Mouse (Mus musculus): ENCODE results near the gene Pnpla7.
A peak's percentile ranks its signal among the peaks of the same experiment; 100 is the strongest.
"Not testable (repeated sequence)": the region's sequence is repeated elsewhere in the genome, so short reads cannot be mapped to it uniquely, and the experiment has no call there.

The Pnpla7 gene

GRCm38 (mm10) chr2:24975704-24976297, at the start of gene Pnpla7:
TSS of gene Pnpla7 (plus strand) at chr2:24976033.
- peak; percentile 67 for DNase-seq (ENCODE audit: low spot score)

DNA sequence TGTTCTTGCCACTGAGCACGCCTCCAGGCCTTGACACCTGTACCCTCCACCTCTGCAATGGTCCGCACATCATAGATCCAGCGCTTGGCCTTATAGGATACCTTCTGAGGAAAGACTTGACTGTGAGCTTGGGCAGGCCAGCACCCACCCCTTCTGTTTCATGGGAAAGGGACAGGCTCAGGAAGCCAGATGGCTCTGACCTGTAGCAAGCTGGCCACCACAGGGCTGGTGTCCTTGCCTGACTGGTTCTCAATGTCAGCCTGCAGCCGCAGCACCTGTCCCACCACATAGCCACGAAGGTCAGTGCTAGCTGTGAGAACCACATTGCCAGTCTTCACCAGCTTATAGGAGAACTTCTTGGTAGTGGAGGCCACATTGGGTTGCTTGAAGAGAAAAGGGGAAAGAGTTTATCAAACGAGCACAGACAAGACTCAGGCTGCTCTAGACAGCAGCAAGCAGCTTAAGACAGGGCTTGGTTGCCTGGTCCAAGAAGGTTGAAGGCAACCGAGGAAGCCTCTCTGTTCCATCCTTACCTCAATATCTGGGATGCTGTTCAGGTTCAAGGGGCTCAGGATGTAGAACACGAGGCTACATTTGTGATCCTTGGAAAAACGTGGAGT, 49.4 kb upstream of the Pnpla7 start:
- no peak for DNase-seq (ENCODE audit: low spot score)

DNA sequence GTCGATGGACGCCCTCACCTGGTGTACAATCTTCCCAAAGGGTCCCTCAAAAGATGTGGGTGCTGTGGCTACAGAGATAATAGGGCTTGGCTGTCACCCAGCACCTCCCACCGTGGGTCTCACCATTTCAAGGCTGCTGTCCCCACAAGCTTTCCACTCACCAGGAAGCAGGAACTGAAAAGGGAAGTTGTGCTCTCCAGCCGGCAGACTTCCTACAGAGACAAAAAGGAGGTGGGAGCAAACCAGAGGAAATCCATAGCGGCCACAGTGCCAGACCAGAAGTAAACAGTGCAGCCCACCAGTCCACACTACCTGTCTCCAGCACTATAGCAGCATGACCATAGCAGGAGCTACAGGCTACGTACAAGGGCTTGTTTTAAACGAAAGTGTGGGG, 48.9 kb upstream of the Pnpla7 start:
- DNase-seq (ENCODE audit: low spot score): no peak

GRCm38 (mm10) chr2:24927810-24928479, 47.9 kb upstream of the Pnpla7 start:
- no peak for DNase-seq (ENCODE audit: low spot score)

DNA sequence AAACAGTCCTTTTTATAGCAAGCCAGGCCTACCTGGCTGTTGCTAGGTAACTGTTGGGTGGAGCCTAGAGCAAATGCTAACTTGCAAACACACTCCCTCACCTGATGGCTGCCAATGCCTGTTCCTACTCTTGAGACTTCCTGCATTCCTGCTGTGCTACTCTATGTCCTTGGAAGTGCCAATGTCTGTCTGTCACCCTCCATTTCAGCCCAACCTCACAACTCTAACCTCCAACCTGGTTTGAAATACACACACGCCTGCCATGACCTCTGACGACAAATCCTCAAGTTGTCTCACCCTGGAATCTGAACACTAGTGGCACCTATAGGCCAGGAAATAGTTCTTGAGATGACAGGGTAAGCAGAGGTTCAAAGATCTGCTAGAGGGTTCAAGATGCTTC, 46.7 kb upstream of the Pnpla7 start:
- no peak for DNase-seq (ENCODE audit: low spot score)

- no peak for DNase-seq (ENCODE audit: low spot score)
Observed at GRCm38 (mm10) chr2:24929593-24929992, 46.2 kb upstream of the Pnpla7 start.

DNA sequence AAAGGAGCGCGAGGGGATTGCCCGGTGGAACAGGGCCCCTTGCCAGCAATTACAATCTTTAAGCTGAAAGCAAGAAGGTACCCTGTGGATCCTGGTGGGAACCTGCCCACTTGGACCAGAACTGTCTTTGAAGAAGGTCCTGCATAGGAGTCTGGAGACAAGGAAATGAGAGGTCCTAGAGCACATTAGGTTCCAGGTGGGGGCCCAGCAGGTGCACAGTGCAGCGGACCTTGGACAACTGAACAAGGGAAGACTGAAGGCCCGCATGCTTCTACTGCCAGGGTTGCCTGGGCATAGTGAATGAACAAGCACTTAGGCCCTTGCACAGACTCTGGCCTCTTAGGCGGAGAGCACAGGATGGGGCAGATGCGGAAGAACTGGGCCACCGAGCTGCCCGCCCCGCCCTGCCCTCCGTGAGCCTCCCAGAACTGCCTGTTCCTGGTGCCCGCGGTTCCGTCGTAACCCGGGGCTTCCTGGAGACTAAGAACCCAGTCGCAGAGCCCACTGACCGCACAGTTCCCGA, 41.3 kb upstream of the Pnpla7 start:
- no peak for DNase-seq (ENCODE audit: low spot score)

DNA sequence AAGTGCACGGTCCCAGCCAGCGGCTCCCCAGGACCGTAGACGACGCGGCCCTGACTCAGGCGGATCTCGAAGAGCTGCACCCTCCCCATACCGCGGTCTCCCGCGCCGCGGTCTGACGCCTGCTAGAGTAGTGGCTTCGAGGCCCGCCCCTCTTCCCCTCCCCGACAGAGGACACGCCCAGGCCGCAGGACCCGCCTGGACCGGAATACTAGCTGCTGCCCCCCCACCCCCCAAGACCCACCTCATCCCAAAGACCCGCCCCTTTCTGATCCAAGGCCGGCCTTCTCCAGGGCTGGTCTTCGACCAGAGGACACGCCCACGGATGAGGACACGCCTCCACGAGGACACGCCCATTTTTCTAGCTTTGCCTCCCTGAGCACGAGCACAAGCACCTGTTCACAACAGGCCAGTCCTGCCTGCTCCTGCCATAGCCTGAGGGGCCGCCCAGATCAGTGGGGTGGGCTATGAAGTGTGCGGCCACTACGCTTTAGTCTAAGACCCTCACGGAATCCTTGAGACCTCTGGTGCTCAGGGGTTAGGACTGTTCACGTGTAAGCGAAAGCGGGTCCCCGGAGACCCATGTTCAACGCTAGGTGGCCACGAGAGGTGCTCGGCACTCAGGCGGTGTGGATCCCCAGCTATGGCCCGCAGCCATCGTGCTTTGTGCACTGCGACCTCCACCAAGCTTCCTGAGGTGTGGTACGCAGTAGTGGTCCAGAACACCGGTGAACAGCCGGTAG, 40.6 kb upstream of the Pnpla7 start, which contains the start of gene Arrdc1:
Gene Arrdc1 (minus strand): TSS at position 196 of the 740 bp plus-strand sequence.
- DNase-seq (ENCODE audit: low spot score): peak; percentile 98

GRCm38 (mm10) chr2:24942092-24942491, 33.7 kb upstream of the Pnpla7 start:
- DNase-seq (ENCODE audit: low spot score): no peak

GRCm38 (mm10) chr2:24944304-24944703, 31.5 kb upstream of the Pnpla7 start:
- DNase-seq (ENCODE audit: low spot score): peak; percentile 38

GRCm38 (mm10) chr2:24949421-24950188, 26.2 kb upstream of the Pnpla7 start, which contains the start of gene Zmynd19:
TSS of gene Zmynd19 (plus strand) at chr2:24949792.
- peak; percentile 98 for DNase-seq (ENCODE audit: low spot score)

GRCm38 (mm10) chr2:24950189-24950535, 25.7 kb upstream of the Pnpla7 start:
- peak; percentile 38 for DNase-seq (ENCODE audit: low spot score)

GRCm38 (mm10) chr2:24952537-24953055, 23.2 kb upstream of the Pnpla7 start:
- DNase-seq (ENCODE audit: low spot score): no peak

DNA sequence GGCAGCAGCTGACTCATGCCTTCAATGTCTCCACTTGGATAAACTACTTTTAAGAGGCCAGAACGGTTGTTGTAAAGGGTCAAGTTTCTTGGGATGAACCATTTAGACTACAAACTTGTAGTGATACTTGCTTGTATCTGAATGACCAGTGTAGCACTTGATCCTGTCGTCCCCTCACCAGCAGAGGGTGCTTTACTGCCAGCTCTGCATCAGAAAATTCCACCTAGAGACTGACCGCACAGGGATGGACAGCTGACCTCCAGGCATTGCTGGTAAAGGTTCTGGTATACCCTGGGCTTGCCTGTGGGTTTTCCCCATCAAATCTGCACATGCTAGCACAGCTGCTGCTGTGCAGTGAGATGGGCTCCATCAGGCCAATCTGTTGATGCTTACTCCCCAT, 14.9 kb upstream of the Pnpla7 start:
- DNase-seq (ENCODE audit: low spot score): peak; percentile 74

DNA sequence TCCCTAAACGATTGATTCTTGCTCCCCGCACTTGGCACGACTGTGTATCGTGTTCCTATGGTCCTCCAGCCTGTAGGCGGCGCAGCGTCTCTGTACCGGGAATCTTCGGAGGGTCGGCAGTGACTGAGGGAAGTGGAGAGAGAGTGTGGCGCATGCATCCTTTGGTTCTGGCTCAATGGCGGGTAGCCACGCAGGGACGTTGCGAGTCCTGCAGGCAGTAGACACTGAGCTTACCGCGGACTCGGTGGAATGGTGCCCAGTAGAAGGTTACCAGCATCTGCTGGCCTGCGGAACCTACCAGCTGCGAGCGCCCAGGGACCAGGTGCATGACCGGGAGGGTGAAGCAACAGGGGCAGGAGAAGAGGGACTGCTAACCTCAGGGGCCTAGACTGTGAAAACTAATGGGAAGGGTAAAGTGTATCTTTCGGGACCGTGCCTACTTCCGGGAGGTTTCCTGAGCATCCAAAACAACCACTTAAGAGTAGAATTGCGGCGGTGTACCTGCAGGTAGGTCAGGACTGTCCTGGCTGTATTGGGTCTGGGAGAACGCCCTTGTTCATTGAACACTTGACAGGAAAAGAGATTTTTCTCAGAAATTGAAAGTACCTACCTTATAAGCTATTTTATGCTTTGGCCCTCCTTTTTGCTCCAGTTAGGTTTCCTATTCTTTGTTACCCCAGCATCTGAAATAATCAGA, 13.4 kb upstream of the Pnpla7 start, which contains the start of gene Dph7:
Gene Dph7 (plus strand): TSS at position 97 of the 697 bp plus-strand sequence.
- DNase-seq (ENCODE audit: low spot score): peak; percentile 93

DNA sequence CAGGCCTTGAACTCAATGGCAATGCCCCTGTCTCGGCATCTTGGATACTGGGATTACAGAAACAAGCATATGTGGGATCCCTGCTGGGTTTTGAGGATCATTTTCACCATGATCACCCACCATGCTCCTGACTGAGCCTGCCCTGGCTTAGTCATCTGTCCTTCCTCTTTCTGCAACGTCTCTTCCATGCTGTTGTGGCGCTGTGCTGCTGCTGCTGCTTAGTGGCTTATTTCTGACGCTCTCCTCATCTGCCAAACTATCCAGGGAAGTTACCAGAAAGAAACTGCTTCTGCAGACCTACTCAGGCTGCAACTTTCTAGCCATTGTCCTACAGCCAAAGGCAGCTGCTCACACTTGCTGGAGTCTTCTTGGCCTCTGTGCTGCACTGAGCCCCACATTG, 5.4 kb upstream of the Pnpla7 start:
- no peak for DNase-seq (ENCODE audit: low spot score)

GRCm38 (mm10) chr2:24974452-24974851, 1.4 kb upstream of the Pnpla7 start:
- not testable (repeated sequence) for DNase-seq (ENCODE audit: low spot score)

DNA sequence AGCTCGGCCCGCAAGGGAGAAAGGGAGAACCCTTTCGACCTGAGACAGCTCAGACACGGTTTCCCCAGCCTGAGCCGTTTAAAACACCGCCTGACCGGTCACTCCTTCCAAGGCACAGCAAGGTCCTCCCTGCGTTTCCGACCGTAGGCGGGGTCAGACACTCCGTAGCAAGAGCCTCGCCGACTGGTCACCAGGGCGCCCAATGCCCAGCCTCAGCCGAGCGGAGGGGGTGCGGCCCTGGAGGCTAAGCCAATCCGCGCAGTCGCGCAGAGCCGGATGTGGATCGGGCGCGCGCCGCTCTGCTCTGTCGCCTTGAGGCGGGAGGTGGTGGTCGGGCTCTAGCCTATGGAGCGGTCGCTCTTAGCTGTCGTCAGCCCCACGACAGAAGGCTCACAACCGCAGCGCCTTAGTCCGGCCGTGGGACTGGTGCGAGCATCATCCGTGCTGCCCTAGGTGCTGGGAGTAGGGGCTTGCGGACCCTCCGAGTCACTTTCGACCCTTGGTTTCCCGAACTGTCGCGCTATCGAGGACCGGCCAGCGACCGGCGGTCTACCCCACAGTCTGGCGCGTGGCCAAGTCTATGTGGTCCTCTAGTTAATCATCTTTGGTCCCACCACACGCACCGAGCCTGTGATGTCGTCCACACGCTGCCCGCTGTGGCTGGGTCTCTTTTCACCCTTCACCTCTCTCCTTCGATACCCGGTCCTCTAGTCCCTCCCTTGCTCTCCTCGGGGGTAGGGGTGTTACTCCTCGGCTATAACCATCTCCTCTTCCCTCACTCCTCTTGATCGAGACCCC, 728 bp upstream of the Pnpla7 start, which contains the start of gene Mrpl41:
Gene Mrpl41 (minus strand): TSS at position 193 of the 798 bp plus-strand sequence.
- peak; percentile 99 for DNase-seq (ENCODE audit: low spot score)

DNA sequence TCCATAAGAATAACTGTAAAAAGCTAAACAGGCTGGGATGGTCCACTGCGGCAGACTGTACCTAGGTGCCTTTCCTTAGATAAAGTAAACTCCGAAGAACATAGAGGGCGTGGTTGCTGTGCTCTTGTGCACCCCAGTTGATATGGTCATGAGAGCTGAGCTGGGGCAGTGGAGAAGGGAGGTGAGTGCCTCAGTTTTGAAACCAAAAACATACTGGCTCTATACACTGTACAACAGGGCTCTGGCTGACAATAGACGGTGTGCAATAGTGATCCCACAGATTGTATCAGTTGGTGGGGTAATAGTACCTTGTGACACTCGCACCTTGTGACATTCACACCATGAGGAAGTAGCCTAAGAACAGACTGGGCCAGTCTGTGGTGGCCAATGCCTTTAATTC, 1.1 kb downstream of the Pnpla7 start:
- no peak for DNase-seq (ENCODE audit: low spot score)

GRCm38 (mm10) chr2:24987762-24988161, 11.9 kb downstream of the Pnpla7 start:
- DNase-seq (ENCODE audit: low spot score): no peak

Data from retina, embryonic 14.5 days (tissue).